ENCODE assay signal across 8 mouse cellular contexts in the genomic region with DNA sequence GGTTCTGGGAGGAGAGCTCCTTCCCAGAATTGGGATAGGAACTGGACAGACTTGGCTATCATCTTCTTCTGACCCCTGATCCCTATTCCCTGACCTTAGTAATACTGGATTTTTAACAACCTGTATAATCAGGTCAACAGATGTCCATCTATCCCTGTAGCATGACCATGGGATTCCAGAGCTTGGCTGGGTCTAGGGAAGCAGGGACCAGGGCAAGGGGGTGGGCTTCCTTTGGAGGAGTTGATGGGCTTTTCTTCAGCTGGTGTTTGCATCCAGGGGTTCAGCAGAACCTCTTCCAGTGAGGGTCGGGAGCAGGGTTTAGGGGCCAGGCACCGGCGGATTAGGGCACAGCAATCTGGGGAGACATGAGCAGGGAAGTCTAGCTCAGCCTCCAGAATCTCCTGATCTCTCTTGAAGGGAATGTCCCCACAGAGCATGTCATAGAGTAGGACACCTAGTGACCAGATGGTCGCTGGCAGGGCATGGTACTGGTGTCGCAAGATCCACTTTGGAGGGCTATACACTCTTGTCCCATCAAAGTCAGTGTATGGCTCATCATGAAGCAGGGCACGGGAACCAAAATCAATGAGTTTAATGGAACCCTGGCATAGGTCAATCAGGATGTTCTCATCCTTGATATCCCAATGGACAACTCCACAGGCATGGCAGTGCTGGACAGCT. TPM values are rescaled to one million over a fixed set of nuclear protein-coding genes. Genes with fewer than 3 reads are reported as not detected.
A peak's percentile ranks its signal among the peaks of the same experiment; 100 is the strongest.
DNase-seq lines count a peak whose midpoint lies in the region; ATAC-seq and TF ChIP-seq lines count a peak whose summit lies in the region.
"Not testable (repeated sequence)": the region's sequence is repeated elsewhere in the genome, so short reads cannot be mapped to it uniquely, and the experiment has no call there.
"Had no signal": no experiment of that assay in that cellular context is flagged by ENCODE, and none has a peak within 500 bp of the region (broad histone marks: within the 10 kb centered on the region; RNA-seq: fewer than 3 reads in every experiment).

No protein-coding gene starts in this region.

- H3K27me3 ChIP-seq in forebrain, embryonic 11.5 days (ENCODE audit: control insufficient read depth, insufficient read depth, low read length); heart, embryonic 13.5 days (replicated peaks); hindbrain, embryonic 15.5 days; kidney, postnatal 0 days (ENCODE audit: insufficient read depth, low read length); liver, embryonic 16.5 days (ENCODE audit: control insufficient read depth, insufficient read depth, low read depth, low read length); midbrain, embryonic 12.5 days; neural tube, embryonic 14.5 days (ENCODE audit: control insufficient read depth, insufficient read depth, low read length): not testable (repeated sequence)

- WGBS in forebrain, embryonic 11.5 days: no CpG with 5 or more reads among the region's 6 CpGs
- no CpG with 5 or more reads among the region's 6 CpGs for WGBS in heart, embryonic 13.5 days
- no CpG with 5 or more reads among the region's 6 CpGs for WGBS in hindbrain, embryonic 15.5 days
- no CpG with 5 or more reads among the region's 6 CpGs for WGBS in kidney, postnatal 0 days
- no CpG with 5 or more reads among the region's 6 CpGs for WGBS in liver, embryonic 16.5 days (ENCODE audit: insufficient replicate concordance)
- no CpG with 5 or more reads among the region's 6 CpGs for WGBS in midbrain, embryonic 12.5 days
- WGBS in neural tube, embryonic 14.5 days: no CpG with 5 or more reads among the region's 6 CpGs

- not testable (repeated sequence) for H3K36me3 ChIP-seq in forebrain, embryonic 11.5 days (ENCODE audit: control insufficient read depth, insufficient read depth, low read length); heart, embryonic 13.5 days; hindbrain, embryonic 15.5 days; kidney, postnatal 0 days (ENCODE audit: insufficient read depth, low read length); liver, embryonic 16.5 days (ENCODE audit: control insufficient read depth, insufficient read depth); midbrain, embryonic 12.5 days; neural tube, embryonic 14.5 days (ENCODE audit: control insufficient read depth, insufficient read depth, low read length)

- TF ChIP-seq CTCF in kidney, postnatal 0 days (IDR thresholded peaks at IDR 0.05; ENCODE audit: low read depth): not testable (repeated sequence)

- not testable (repeated sequence) for H3K4me3 ChIP-seq in forebrain, embryonic 11.5 days (ENCODE audit: low read depth, low read length); heart, embryonic 13.5 days; hindbrain, embryonic 15.5 days; kidney, postnatal 0 days (replicated peaks; ENCODE audit: low read depth, low read length); liver, embryonic 16.5 days (ENCODE audit: low read depth, low read length); midbrain, embryonic 12.5 days; neural tube, embryonic 14.5 days (ENCODE audit: low read depth, low read length)

- H3K27ac ChIP-seq in forebrain, embryonic 11.5 days (ENCODE audit: low read depth, low read length); heart, embryonic 13.5 days (replicated peaks); hindbrain, embryonic 15.5 days (replicated peaks); kidney, postnatal 0 days; liver, embryonic 16.5 days (ENCODE audit: low read length); midbrain, embryonic 12.5 days (replicated peaks); neural tube, embryonic 14.5 days (ENCODE audit: low read depth, low read length): not testable (repeated sequence)

- not testable (repeated sequence) for H3K9me3 ChIP-seq in forebrain, embryonic 11.5 days (ENCODE audit: control insufficient read depth, low read length); heart, embryonic 13.5 days; hindbrain, embryonic 15.5 days; kidney, postnatal 0 days (replicated peaks; ENCODE audit: low read length); liver, embryonic 16.5 days (replicated peaks; ENCODE audit: control insufficient read depth, low read length); midbrain, embryonic 12.5 days; neural tube, embryonic 14.5 days (ENCODE audit: control insufficient read depth, low read length)

- not testable (repeated sequence) for H3K4me2 ChIP-seq in forebrain, embryonic 11.5 days (ENCODE audit: low read depth, low read length, severe bottlenecking); heart, embryonic 13.5 days; hindbrain, embryonic 15.5 days; kidney, postnatal 0 days (ENCODE audit: low read length); liver, embryonic 16.5 days (ENCODE audit: low read depth, low read length); midbrain, embryonic 12.5 days (replicated peaks); neural tube, embryonic 14.5 days (ENCODE audit: low read depth, low read length)

- DNase-seq in forebrain, embryonic 11.5 days (ENCODE audit: low spot score); kidney, postnatal 0 days (ENCODE audit: low spot score): not testable (repeated sequence)

- peak; percentile 62 for ATAC-seq in forebrain, embryonic 11.5 days (replicated peaks; ENCODE audit: low FRiP score)
- ATAC-seq in heart, embryonic 13.5 days (ENCODE audit: extremely low read depth, insufficient number of reproducible peaks, low FRiP score, low TSS enrichment): peak; percentile 28; the same call in 1 of the 2 replicates
- peak; percentile 48; the same call in 1 of the 2 replicates for ATAC-seq in hindbrain, embryonic 15.5 days (ENCODE audit: low FRiP score, low read depth)
- ATAC-seq in kidney, postnatal 0 days (replicated peaks; ENCODE audit: low FRiP score, low read depth): peak; percentile 74
- peak; percentile 2 for ATAC-seq in liver, embryonic 16.5 days (ENCODE audit: low read depth)
- peak; percentile 54 for ATAC-seq in midbrain, embryonic 12.5 days (ENCODE audit: low FRiP score, low read depth)
- ATAC-seq in neural tube, embryonic 14.5 days (ENCODE audit: low read depth): peak; percentile 42

- not testable (repeated sequence) for H3K9ac ChIP-seq in forebrain, embryonic 11.5 days (ENCODE audit: low read length); heart, embryonic 13.5 days; hindbrain, embryonic 15.5 days; kidney, postnatal 0 days (ENCODE audit: low read depth, low read length); liver, embryonic 16.5 days (ENCODE audit: low read depth, low read length); midbrain, embryonic 12.5 days (replicated peaks); neural tube, embryonic 14.5 days (replicated peaks; ENCODE audit: low read depth, low read length)

- not testable (repeated sequence) for H3K4me1 ChIP-seq in forebrain, embryonic 11.5 days (replicated peaks; ENCODE audit: control insufficient read depth, insufficient read depth, low read length); heart, embryonic 13.5 days; hindbrain, embryonic 15.5 days (replicated peaks); kidney, postnatal 0 days (replicated peaks; ENCODE audit: insufficient read depth, low read length); liver, embryonic 16.5 days (ENCODE audit: control insufficient read depth, low read depth, low read length); midbrain, embryonic 12.5 days; neural tube, embryonic 14.5 days (ENCODE audit: control insufficient read depth, insufficient read depth, low read length)

RNA-seq across cellular contexts. Expression of a gene that starts 58.1 kb away (rescaled TPM):
- not detected in 2 replicates for polyA plus RNA-seq in forebrain, embryonic 11.5 days (2014; fragmentation: Nextera tagmentation; extraction: Ambion mirVana)
- polyA plus RNA-seq in heart, embryonic 13.5 days (2015; fragmentation: Nextera tagmentation; extraction: Ambion mirVana): 0.15 and 0.24 TPM in 2 replicates
- 0.25 and 0.43 TPM in 2 replicates for polyA plus RNA-seq in hindbrain, embryonic 15.5 days (2015; fragmentation: Nextera tagmentation; extraction: Ambion mirVana)
- polyA plus RNA-seq in kidney, postnatal 0 days (2015; fragmentation: Nextera tagmentation; extraction: Ambion mirVana): 0.09 TPM in 1 of 2 replicates, not detected in the other
- not detected in 2 replicates for polyA plus RNA-seq in liver, embryonic 16.5 days (2015; fragmentation: Nextera tagmentation; extraction: Ambion mirVana)
- not detected in 2 replicates for polyA plus RNA-seq in midbrain, embryonic 12.5 days (2016; fragmentation: Nextera tagmentation; extraction: Ambion mirVana)
- polyA plus RNA-seq in neural tube, embryonic 14.5 days (2014; fragmentation: Nextera tagmentation; extraction: Ambion mirVana): 0.33 TPM in 1 of 2 replicates, not detected in the other
- polyA plus RNA-seq: limb, embryonic 10.5 days had no signal

Comparison
In these comparisons a context has a peak if more than half of its experiments do, and no peak if none do; other contexts are left out.
1. ATAC-seq: peak in every context shown above with its lines; median percentile 74 in kidney, postnatal 0 days; 62 in forebrain, embryonic 11.5 days; 54 in midbrain, embryonic 12.5 days; 48 in hindbrain, embryonic 15.5 days; 42 in neural tube, embryonic 14.5 days; 28 in heart, embryonic 13.5 days; 2 in liver, embryonic 16.5 days.